Mouse (Mus musculus) cortical plate, adult 2 months (tissue): Measurements from ENCODE around the gene Nbea.

Experiments
- CTCF ChIP-seq: fragments of 200-500 bp; IDR thresholded peaks from 2 replicates; pipeline ENCODE4 v1.5.1; 2011; ENCODE audit warnings: mild to moderate bottlenecking, control low read depth, low read length; ENCODE audit not compliant: insufficient read depth; ENCODE audit errors: extremely low read depth
- POLR2A ChIP-seq: fragments of 200-500 bp; IDR thresholded peaks from 2 replicates; pipeline ENCODE4 v1.6.1; 2011; ENCODE audit warnings: mild to moderate bottlenecking, low read length, control low read depth; ENCODE audit not compliant: insufficient read depth; ENCODE audit errors: extremely low read depth

DNA sequence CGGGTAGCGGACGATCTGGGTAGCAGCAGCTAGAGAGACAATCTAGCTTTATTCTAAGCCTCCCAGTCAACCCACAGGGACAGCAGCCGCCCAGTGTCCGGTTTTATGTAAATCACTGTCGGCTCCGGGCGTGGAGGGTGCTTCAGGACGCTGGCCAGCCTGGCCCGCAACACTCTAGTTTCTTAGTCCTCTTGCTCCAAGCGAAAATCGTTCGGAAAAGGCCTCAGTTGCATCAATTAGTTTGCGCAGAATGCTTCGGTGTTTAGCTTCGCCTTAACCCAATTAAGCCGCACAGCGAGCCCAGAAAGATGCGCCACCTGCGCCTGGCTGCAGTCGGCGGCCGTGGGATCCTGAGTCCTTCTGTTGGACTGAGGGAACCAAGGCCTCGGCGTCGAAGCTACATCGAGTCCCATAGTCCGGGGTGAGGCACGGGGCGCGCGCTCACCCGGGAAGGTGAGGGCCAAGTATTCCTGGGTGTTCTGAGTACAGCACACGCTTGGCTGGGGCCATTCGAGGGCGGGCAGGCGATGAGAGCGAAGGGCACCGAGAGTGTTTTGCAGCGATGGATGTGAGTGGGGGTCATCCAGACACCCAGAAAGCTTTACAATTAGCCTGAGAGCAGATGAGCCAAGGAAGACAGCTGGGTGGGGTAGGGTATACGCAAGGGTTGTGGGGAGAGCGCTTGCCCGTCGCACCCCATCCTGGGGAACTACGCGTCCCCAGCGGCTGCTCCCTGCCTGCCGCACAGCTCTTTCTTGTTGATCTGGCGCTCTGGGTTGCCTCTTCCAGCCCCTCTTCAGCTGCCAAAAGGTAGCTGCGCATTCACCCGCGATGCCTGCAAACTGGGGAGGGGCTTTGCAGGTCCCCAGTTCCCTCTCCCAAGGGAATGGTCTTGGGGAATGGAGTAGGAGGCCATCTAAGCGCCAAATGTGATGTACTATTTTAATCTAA is 403.1 kb downstream of the Nbea start:
- TF ChIP-seq CTCF (no peak), POLR2A (no peak)
